Mouse (Mus musculus): ENCODE data around the gene Map3k5. TPM values are rescaled to one million over a fixed set of nuclear protein-coding genes. Genes with fewer than 3 reads are reported as not detected.
A peak's percentile ranks its signal among the peaks of the same experiment; 100 is the strongest.

Gene Map3k5
- polyA plus RNA-seq, 1 experiment from 2014 or later, result 1.4 TPM

DNA sequence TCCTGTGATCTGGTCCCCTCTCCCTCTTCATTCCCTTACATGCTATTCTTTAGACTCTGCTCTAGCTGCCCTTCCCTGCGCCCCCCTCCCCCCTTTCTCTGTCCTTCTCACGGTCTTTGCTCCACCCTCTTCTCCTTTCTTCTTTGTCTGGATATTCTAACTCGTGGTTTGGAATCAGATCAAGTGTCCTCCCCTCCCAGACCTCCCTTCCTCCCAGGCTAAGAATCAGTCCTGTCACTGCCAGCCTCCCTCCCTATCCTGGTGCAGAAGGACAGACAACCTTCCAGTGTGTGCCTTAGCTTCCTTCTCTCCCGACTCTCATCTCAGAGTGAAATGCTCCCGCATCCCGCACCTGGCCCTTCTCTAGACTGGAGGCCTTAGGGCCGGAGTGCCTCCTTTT is 241.8 kb downstream of the Map3k5 start:
- Histone ChIP-seq H3K4me1 (peaks cover 12% of the 10 kb centered on the region; the same call in 1 of the 2 replicates), H3K36me3 (no peaks in the 10 kb centered on the region), H3K4me2 (no peak overlapping the region), H3K27me3 (0 out of 2 replicates have a peak, but pooled peaks cover 4% of the 10 kb centered on the region), H3K27ac (no peak overlapping the region), H3K9me3 (no peaks in the 10 kb centered on the region), H3K4me3 (no peak overlapping the region), H3K9ac (no peak overlapping the region)
- no peak for ATAC-seq (ENCODE audit: insufficient number of reproducible peaks, low FRiP score, low TSS enrichment, low read depth)
- WGBS, result 67% methylated on average over 7 of the region's 7 CpGs

DNA sequence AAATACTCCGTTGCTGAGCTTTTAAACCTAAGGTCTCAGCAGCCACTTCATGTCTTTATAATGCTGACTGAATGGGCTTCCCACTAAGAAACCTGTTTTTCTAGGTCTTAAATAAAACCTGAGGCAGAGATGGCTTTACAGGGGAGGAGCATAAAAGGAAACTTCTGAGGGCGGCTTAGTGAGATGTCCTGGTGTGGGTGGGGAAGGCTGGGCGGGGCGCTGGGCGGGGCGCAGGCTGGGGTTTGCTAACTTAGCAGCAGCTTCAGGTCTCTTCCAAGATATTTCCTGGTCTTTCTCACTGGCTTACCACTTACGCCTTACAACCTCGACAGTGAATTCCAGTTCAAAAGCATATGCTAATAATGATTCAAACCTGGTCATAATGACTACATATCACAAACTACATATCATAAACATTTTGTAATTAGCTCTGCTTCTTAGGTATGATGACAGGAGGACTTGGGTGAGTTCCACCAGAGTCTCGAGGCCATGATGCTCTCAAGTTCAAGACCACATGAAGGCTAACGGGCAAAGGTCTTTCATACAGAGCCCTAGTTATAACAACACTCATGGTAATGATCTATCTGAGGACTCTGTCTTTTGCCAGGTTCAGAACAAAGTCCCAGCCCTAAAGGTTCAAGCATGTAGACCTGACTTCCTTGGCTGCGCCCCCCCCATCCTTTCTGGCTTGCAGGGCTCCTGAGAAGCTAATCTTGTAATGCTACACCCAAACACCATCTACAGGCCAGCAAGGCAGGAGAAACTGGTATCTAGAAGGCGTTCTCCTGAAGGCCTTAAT is 244.7 kb downstream of the Map3k5 start:
- H3K9me3 ChIP-seq, result no peaks in the 10 kb centered on the region
- ATAC-seq (ENCODE audit: insufficient number of reproducible peaks, low FRiP score, low TSS enrichment, low read depth), result no peak

DNA sequence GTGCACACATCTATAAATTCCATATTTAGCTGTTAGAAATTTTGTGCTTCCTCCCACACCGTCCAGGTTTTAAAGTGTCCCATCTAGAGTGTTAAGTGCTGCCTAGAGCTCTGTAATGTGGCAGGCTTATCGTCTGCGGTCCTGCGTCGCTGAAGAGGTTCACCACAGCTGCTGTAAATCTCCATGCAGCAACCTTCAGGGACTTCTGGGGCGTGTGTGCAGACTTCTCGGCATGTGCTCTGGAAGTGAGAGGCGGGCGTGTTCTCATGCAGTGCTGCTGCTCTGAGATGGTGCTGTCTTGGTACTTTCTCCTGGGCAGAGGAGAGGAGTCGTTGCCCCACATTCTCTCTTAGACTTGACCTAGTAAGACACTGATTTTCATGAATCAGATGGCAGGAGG is 246.9 kb downstream of the Map3k5 start:
- 9% methylated on average over 10 of the region's 10 CpGs for WGBS
- H3K4me1 ChIP-seq, result peaks cover 27% of the 10 kb centered on the region
- H3K9ac ChIP-seq, result no peak overlapping the region
- no peak overlapping the region for H3K27ac ChIP-seq
- H3K4me2 ChIP-seq, result no peak overlapping the region
- no peaks in the 10 kb centered on the region for H3K9me3 ChIP-seq
- H3K27me3 ChIP-seq, result 0 out of 2 replicates have a peak, but pooled peaks cover 4% of the 10 kb centered on the region
- H3K4me3 ChIP-seq, result no peak overlapping the region
- no peaks in the 10 kb centered on the region for H3K36me3 ChIP-seq
- no peak for ATAC-seq (ENCODE audit: insufficient number of reproducible peaks, low FRiP score, low TSS enrichment, low read depth)

More for the DNA sequence above, 244.7 kb downstream of the Map3k5 start:
- H3K27me3 ChIP-seq, result 0 out of 2 replicates have a peak, but pooled peaks cover 4% of the 10 kb centered on the region
- H3K4me3 ChIP-seq, result no peak overlapping the region
- peaks cover 27% of the 10 kb centered on the region for H3K4me1 ChIP-seq
- H3K9ac ChIP-seq, result no peak overlapping the region
- H3K36me3 ChIP-seq, result no peaks in the 10 kb centered on the region
- H3K4me2 ChIP-seq, result no peak overlapping the region
- 32% methylated on average over 12 of the region's 12 CpGs for WGBS
- peak overlapping the region; percentile 66; the same call in 1 of the 2 replicates for H3K27ac ChIP-seq

DNA sequence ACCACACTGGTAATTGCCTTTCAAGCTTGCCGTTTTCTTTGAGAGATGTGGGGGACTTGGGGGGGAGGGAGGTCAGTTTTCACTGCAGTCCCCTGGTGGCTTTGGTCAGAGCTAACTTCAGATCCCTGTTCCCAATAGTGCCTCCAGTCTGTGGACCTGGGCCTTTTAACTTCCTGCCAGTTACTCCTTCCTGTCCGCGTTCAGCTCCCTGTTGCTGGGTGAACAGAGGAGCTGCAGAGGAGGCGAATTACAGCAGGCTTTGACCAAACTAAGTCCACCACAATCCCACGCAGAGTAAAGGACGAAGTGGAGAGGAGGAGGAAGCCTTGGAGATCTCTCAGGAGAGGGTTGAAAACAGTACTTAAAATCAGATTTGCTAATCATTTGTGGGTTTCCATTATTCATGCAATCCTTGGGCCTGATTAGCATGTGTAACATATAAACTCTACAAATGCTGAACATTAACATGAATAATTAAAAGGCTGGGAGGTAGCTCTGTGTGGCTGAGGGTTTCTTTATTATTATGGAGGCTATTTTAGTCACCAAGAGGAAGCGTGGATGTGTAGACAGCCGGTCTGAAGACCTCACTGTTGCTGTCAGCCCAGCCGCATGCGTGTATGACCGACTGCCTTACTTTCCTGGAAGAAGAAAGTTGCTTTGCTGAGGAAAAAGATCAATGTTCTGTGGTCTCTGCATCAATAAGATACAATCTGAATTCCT is 247.6 kb downstream of the Map3k5 start:
- peaks cover 27% of the 10 kb centered on the region for H3K4me1 ChIP-seq
- 0 out of 2 replicates have a peak, but pooled peaks cover 4% of the 10 kb centered on the region for H3K27me3 ChIP-seq
- no peak overlapping the region for H3K9ac ChIP-seq
- no peak overlapping the region for H3K4me2 ChIP-seq
- no peak overlapping the region for H3K4me3 ChIP-seq
- no peak overlapping the region for H3K27ac ChIP-seq
- WGBS, result 44% methylated on average over 11 of the region's 11 CpGs
- ATAC-seq (ENCODE audit: insufficient number of reproducible peaks, low FRiP score, low TSS enrichment, low read depth), result no peak
- no peaks in the 10 kb centered on the region for H3K36me3 ChIP-seq
- no peaks in the 10 kb centered on the region for H3K9me3 ChIP-seq

DNA sequence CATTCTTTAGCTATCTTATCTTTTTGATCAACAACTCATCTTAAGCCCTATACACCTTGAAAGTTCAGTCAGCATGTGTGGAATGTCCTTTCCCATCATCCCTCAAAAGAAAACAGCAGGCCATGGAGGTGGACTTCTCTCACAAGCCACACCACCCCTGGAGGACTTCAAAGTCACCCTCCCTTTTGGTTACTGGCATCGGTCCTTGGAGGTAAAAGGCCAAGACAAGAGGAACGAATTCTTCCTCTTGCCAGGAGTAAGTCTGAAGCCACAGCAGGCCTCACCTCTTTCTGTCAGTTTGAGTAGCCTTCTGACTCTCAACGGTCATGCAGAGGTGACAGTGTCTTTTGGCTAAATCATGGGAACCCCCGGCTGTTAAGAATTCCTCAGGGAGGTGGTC is 250.1 kb downstream of the Map3k5 start:
- no peaks in the 10 kb centered on the region for H3K9me3 ChIP-seq
- no peak overlapping the region for H3K4me3 ChIP-seq
- no peak for ATAC-seq (ENCODE audit: insufficient number of reproducible peaks, low FRiP score, low TSS enrichment, low read depth)
- no peak overlapping the region for H3K27ac ChIP-seq
- H3K4me2 ChIP-seq, result no peak overlapping the region
- 0 out of 2 replicates have a peak, but pooled peaks cover 4% of the 10 kb centered on the region for H3K27me3 ChIP-seq
- H3K9ac ChIP-seq, result no peak overlapping the region
- peaks cover 26% of the 10 kb centered on the region for H3K4me1 ChIP-seq
- no peaks in the 10 kb centered on the region for H3K36me3 ChIP-seq
- 79% methylated on average over 4 of the region's 4 CpGs for WGBS

DNA sequence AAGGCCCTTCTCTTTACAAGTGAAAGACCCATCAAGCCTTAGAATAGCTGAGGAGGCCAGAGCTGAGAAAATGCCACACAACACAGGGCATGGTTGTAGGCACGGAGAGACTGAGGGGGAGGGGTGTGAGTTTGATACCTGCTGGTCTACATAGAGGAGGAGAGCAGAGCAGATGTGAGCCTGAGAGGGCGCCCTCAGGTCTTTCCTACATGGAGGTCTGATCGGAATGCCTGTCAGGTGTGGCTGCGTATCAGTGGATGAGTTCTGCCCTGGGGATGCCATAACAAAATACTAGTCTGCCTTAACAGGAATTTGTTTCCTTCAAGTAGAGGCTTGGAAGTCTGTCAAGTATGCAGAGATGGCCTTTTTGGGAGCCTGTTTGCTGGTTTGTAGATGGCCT is 251.0 kb downstream of the Map3k5 start:
- Histone ChIP-seq H3K9me3 (no peaks in the 10 kb centered on the region), H3K9ac (no peak overlapping the region), H3K4me2 (no peak overlapping the region), H3K4me1 (peaks cover 25% of the 10 kb centered on the region), H3K4me3 (no peak overlapping the region), H3K27ac (no peak overlapping the region), H3K36me3 (no peaks in the 10 kb centered on the region), H3K27me3 (no peaks in the 10 kb centered on the region)
- no peak for ATAC-seq (ENCODE audit: insufficient number of reproducible peaks, low FRiP score, low TSS enrichment, low read depth)
- WGBS, result 55% methylated on average over 4 of the region's 4 CpGs

DNA sequence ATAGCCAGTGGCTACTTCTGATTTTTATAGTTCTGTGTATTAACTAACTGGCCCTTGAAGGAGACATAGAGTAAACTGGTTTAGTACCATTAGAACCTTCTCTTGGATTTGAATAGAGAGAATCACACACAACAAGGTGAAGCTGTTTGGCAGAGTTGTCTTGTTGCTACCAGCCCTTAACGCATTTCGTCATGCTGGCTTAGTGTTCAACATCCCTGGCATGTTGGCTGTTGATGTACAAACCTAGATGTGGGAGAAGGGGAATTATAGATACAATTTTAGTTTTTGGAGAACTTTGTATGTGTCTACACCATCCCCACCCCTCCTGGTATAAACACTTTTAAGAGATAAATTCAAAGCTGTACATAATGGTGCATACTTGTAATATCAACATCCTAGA is 251.5 kb downstream of the Map3k5 start:
- H3K9ac ChIP-seq, result no peak overlapping the region
- H3K27ac ChIP-seq, result no peak overlapping the region
- no peak overlapping the region for H3K4me3 ChIP-seq
- no peak overlapping the region for H3K4me2 ChIP-seq
- H3K9me3 ChIP-seq, result no peaks in the 10 kb centered on the region
- H3K4me1 ChIP-seq, result peaks cover 25% of the 10 kb centered on the region
- no peak for ATAC-seq (ENCODE audit: insufficient number of reproducible peaks, low FRiP score, low TSS enrichment, low read depth)
- no peaks in the 10 kb centered on the region for H3K36me3 ChIP-seq
- WGBS, result 92% methylated on average over 2 of the region's 2 CpGs
- H3K27me3 ChIP-seq, result no peaks in the 10 kb centered on the region

DNA sequence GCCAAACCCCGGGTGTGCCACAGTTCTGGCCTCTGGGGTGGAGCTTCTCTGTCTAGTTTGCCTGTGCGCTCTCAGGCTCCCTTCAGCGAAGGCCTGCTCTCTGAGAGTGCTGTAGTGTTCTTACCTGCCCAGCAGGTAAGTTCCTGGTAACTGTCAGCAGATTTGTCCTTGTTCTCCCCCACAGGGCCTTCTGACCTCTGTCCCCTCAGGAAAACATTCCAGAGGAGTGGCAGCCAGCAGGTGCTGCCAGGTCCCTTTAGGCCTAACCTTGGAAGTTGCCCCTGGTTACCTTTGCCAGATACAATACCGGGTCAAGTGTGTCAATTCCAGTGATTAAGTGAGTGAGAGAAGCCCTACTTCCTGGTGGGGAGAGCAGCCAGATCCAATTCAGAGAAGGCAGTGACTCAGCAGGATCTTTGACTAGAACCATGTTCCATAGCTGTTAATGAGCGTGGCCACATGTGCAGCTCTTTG is 252.6 kb downstream of the Map3k5 start:
- H3K36me3 ChIP-seq, result no peaks in the 10 kb centered on the region
- no peak overlapping the region for H3K4me3 ChIP-seq
- H3K4me1 ChIP-seq, result peaks cover 16% of the 10 kb centered on the region
- no peak overlapping the region for H3K4me2 ChIP-seq
- WGBS, result 71% methylated on average over 5 of the region's 5 CpGs
- ATAC-seq (ENCODE audit: insufficient number of reproducible peaks, low FRiP score, low TSS enrichment, low read depth), result no peak
- no peak overlapping the region for H3K27ac ChIP-seq
- H3K9ac ChIP-seq, result no peak overlapping the region
- no peaks in the 10 kb centered on the region for H3K27me3 ChIP-seq
- no peaks in the 10 kb centered on the region for H3K9me3 ChIP-seq

DNA sequence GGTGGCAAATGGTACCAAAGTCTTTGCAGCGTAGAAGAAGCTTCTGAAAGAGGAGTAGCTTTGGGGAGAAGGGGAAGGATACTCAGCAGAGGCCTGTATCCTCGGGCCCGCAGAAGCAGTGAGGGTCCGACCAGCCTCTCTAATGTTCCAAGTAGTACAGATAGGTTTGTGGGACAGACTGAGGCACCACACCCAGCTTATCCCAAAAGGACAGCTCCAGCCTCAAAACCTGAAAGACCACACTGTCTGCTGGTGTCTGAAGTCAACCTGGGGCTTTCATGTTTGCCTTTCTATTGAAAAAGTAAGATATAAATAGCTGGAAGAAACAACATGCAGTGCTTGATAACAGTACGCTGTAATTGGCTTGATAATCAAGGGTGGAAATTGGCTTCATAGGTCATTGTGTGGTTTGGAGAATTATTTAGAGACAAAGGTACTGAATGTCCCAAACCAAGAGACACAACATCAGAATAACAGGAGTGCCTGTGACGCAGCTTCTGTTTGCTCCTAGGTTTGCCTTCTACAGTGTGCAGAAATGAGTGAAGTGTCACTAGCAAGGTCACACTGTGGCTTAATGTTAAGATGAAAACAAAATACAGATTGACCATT is 256.0 kb downstream of the Map3k5 start:
- Histone ChIP-seq H3K9me3 (no peaks in the 10 kb centered on the region), H3K27ac (no peak overlapping the region), H3K27me3 (no peaks in the 10 kb centered on the region), H3K4me1 (peaks cover 3% of the 10 kb centered on the region; the same call in 1 of the 2 replicates), H3K4me3 (no peak overlapping the region), H3K4me2 (no peak overlapping the region), H3K9ac (no peak overlapping the region), H3K36me3 (no peaks in the 10 kb centered on the region)
- 86% methylated on average over 6 of the region's 6 CpGs for WGBS
- ATAC-seq (ENCODE audit: insufficient number of reproducible peaks, low FRiP score, low TSS enrichment, low read depth), result no peak

Measured in limb, embryonic 15.5 days (tissue).